Mouse (Mus musculus): Measurements from ENCODE around the gene 2310030G06Rik. TPM values are rescaled to one million over a fixed set of nuclear protein-coding genes. Genes with fewer than 3 reads are reported as not detected.

Gene 2310030G06Rik
- total RNA-seq, 2 experiments from 2014 or later, result 5.1 to 5.4 TPM

GRCm38 (mm10) chr9:50709108-50709507 lies 37.2 kb downstream of the 2310030G06Rik start:
- DNase-seq (ENCODE audit: low spot score in 2 of 2), result peak in 1 of 2 experiments; percentile 38

DNA sequence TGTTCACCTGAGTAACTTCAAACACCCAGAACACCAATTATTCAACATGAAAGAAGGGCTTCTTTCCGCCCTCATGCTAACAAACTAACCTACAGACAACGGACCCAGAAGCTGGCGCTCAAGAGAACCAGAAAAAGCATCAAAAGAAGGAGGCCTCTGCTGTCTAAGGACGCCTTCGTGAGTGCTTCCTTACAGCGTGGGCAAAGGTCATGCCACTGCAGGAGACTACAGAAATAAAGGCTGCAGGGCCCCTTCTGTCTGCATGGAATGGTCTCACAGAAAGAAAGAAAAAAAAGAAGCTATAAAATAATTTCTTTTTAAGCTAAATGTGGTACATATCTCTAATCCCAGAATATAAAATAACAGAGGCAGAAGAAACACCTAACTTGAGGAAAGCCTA lies 41.4 kb downstream of the 2310030G06Rik start:
- no peak for DNase-seq (ENCODE audit: low spot score in 2 of 2)

GRCm38 (mm10) chr9:50700921-50701691 lies 45.2 kb downstream of the 2310030G06Rik start:
- DNase-seq (ENCODE audit: low spot score in 2 of 2), result no peak

GRCm38 (mm10) chr9:50698418-50699409 lies 47.6 kb downstream of the 2310030G06Rik start:
- DNase-seq (ENCODE audit: low spot score in 2 of 2), result peak; percentile 44 to 49

- DNase-seq (ENCODE audit: low spot score in 2 of 2), result peak; percentile 56 to 57
Measured at GRCm38 (mm10) chr9:50697706-50698041, 48.7 kb downstream of the 2310030G06Rik start.

GRCm38 (mm10) chr9:50696851-50697705 lies 49.3 kb downstream of the 2310030G06Rik start:
- DNase-seq (ENCODE audit: low spot score in 2 of 2), result no peak

GRCm38 (mm10) chr9:50695153-50695552 lies 51.2 kb downstream of the 2310030G06Rik start:
- no peak for DNase-seq (ENCODE audit: low spot score in 2 of 2)

GRCm38 (mm10) chr9:50693631-50694030 lies 52.7 kb downstream of the 2310030G06Rik start:
- no peak for DNase-seq (ENCODE audit: low spot score in 2 of 2)

DNA sequence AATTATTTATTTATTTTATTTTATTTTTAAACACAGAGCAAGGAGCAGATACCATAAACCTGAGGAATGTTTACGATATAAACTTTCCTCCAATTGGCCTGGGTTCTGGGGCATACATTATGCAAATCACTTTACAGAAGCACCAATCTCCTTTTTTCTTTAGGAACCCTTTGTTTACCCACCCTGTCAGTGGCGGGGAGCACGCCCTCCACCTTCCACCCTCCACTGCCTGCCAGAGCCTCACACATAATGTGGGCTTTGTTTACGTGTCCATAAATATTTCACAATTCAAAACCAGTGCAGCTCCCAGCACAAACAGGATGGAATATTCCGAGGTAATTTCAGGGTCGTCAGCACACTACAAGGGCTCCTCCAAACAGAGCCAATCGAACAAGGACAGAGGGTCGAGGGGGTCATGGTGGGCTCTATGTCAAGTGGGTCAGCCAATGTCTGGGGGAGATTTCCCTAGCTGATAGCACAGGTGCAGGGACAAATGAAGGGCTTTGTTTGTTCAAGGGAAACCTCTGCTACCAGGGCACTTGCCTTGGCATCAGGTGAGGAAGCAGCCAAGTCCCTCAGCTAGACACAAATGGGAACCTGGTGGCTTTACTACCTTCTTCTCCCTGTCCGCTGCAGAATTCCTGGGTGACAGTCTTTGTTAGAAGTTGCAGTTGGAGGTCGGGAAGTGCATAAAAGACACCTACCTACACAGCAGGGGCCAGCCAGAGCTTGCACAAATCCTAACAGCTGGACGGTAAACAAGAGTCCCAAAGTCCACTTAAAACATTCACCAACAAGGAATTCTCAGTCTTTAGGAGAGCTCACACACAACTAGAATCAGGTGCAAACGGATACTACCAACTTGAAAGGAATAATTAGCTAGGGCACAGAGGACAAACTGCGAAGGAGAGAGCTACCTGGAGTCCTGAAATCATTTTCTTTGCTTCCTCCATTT lies 53.4 kb downstream of the 2310030G06Rik start:
- DNase-seq (ENCODE audit: low spot score in 2 of 2), result no peak

Other genes with a start within 250 kb of the 2310030G06Rik start
- 10 to 100 TPM; 76.0 to 77.4 TPM for gene Pts, start 217.8 kb downstream of the 2310030G06Rik start, total RNA-seq (2021)
- 1 to 10 TPM; 3.9 to 6.5 TPM for gene Il18, start 191.7 kb downstream of the 2310030G06Rik start, total RNA-seq (2021)
- gene Bco2, start 191.4 kb downstream of the 2310030G06Rik start, total RNA-seq (2021), result 1 to 10 TPM; 4.6 to 4.7 TPM
- gene Tex12, start 185.2 kb downstream of the 2310030G06Rik start, total RNA-seq (2021), result not detected
- gene Sdhd, start 142.7 kb downstream of the 2310030G06Rik start, total RNA-seq (2021), result 100 to 1,000 TPM; 260 to 414 TPM
- 100 to 1,000 TPM; 210 to 223 TPM for gene Timm8b, start 142.6 kb downstream of the 2310030G06Rik start, total RNA-seq (2021)
- gene Pih1d2, start 129.2 kb downstream of the 2310030G06Rik start, total RNA-seq (2021), result 1 to 10 TPM; 1.2 to 2.1 TPM
- 10 to 100 TPM; 24.5 to 25.6 TPM for gene Nkapd1, start 129.1 kb downstream of the 2310030G06Rik start, total RNA-seq (2021)
- 100 to 1,000 TPM; 164 to 320 TPM for gene Dlat, start 86.8 kb downstream of the 2310030G06Rik start, total RNA-seq (2021)
- 1 to 10 TPM; 5.4 to 7.7 TPM for gene Dixdc1, start 7.0 kb downstream of the 2310030G06Rik start, total RNA-seq (2021)
- gene Cryab, start 4.8 kb upstream of the 2310030G06Rik start, total RNA-seq (2021), result 10 to 100 TPM; 26.1 to 89.2 TPM
- gene Hspb2, start 5.8 kb upstream of the 2310030G06Rik start, total RNA-seq (2021), result 1 to 10 TPM; 1.7 to 3.4 TPM
- gene Fdxacb1, start 21.7 kb upstream of the 2310030G06Rik start, total RNA-seq (2021), result 1 to 10 TPM; 4.5 to 5.6 TPM
- gene Alg9, start 28.5 kb upstream of the 2310030G06Rik start, total RNA-seq (2021), result 10 to 100 TPM; 22.2 to 30.1 TPM
- gene 1110032A03Rik, start 29.0 kb upstream of the 2310030G06Rik start, total RNA-seq (2021), result 10 to 100 TPM; 47.5 to 69.0 TPM
- 10 to 100 TPM; 44.3 to 64.2 TPM for gene Ppp2r1b, start 98.8 kb upstream of the 2310030G06Rik start, total RNA-seq (2021)